Mouse (Mus musculus): ENCODE measurements around the gene Cep19. TPM values are rescaled to one million over a fixed set of nuclear protein-coding genes. Genes with fewer than 3 reads are reported as not detected.

Cep19 gene
- total RNA-seq, 1 experiment = 11.9 TPM

- in situ Hi-C loops (cut with MboI; ENCODE audit: low sequenced_read_pairs in 2 of 2, unreplicated experiment in 2 of 2) = no loop called here
- TF ChIP-seq MAFK (IDR thresholded peaks at IDR 0.05; ENCODE audit: insufficient read depth, low read depth, low read length) = no peak
- TF ChIP-seq ZNF384 (IDR thresholded peaks at IDR 0.05; ENCODE audit: low read depth, low read length) = no peak
- no peak for TF ChIP-seq ZC3H11A (IDR thresholded peaks at IDR 0.05; ENCODE audit: borderline replicate concordance, low read depth, low read length)
- no peak for DNase-seq (ENCODE audit: low read depth, low spot score)
Measured at GRCm38 (mm10) chr16:32102295-32102694, 2.7 kb downstream of the Cep19 start.

GRCm38 (mm10) chr16:32105698-32106097 is 6.1 kb downstream of the Cep19 start:
- Histone ChIP-seq H3K36me3 (ENCODE audit: control insufficient read depth, insufficient read depth, low read length, poor library complexity, severe bottlenecking) (peaks cover 2% of the 10 kb centered on the region; the same call in 1 of the 2 replicates), H3K4me3 (ENCODE audit: insufficient read depth in 1 of 2, low read depth in 1 of 2, low read length in 2 of 2, poor library complexity in 1 of 2, severe bottlenecking in 1 of 2) (no peak overlapping the region), H3K9ac (ENCODE audit: insufficient read depth, low read depth, low read length, poor library complexity, severe bottlenecking) (no peak overlapping the region), H3K9me3 (ENCODE audit: control insufficient read depth, insufficient read depth, low read depth, low read length) (no peaks in the 10 kb centered on the region), H3K27ac (ENCODE audit: insufficient read depth, low read depth, low read length, poor library complexity, severe bottlenecking) (no peak overlapping the region), H3K4me1 (ENCODE audit: control insufficient read depth in 2 of 2, insufficient read depth in 2 of 2, low read length in 2 of 2, poor library complexity in 1 of 2) (no peaks in the 10 kb centered on the region)
- in situ Hi-C loops (cut with MboI; ENCODE audit: low sequenced_read_pairs in 2 of 2, unreplicated experiment in 2 of 2) = no loop called here
- TF ChIP-seq ZC3H11A (IDR thresholded peaks at IDR 0.05; ENCODE audit: borderline replicate concordance, low read depth, low read length) = no peak
- TF ChIP-seq ZNF384 (IDR thresholded peaks at IDR 0.05; ENCODE audit: low read depth, low read length) = no peak
- TF ChIP-seq MAFK (IDR thresholded peaks at IDR 0.05; ENCODE audit: insufficient read depth, low read depth, low read length) = no peak
- TF ChIP-seq HCFC1 (IDR thresholded peaks at IDR 0.05; ENCODE audit: borderline replicate concordance, insufficient read depth, low read length) = no peak
- no peak for TF ChIP-seq CHD2 (IDR thresholded peaks at IDR 0.05; ENCODE audit: low read depth, low read length)
- DNase-seq (ENCODE audit: low read depth, low spot score) = no peak

More at GRCm38 (mm10) chr16:32102295-32102694, 2.7 kb downstream of the Cep19 start:
- H3K9ac ChIP-seq (ENCODE audit: insufficient read depth, low read depth, low read length, poor library complexity, severe bottlenecking) = no peak overlapping the region
- H3K9me3 ChIP-seq (ENCODE audit: control insufficient read depth, insufficient read depth, low read depth, low read length) = no peaks in the 10 kb centered on the region
- H3K36me3 ChIP-seq (ENCODE audit: control insufficient read depth, insufficient read depth, low read length, poor library complexity, severe bottlenecking) = no peaks in the 10 kb centered on the region
- H3K27ac ChIP-seq (ENCODE audit: insufficient read depth, low read depth, low read length, poor library complexity, severe bottlenecking) = no peak overlapping the region
- no peak overlapping the region for H3K4me3 ChIP-seq (ENCODE audit: insufficient read depth in 1 of 2, low read depth in 1 of 2, low read length in 2 of 2, poor library complexity in 1 of 2, severe bottlenecking in 1 of 2)
- peaks cover 0 to 3% of the 10 kb centered on the region in 2 experiments; a peak in 1 of 4 replicates for H3K4me1 ChIP-seq (ENCODE audit: control insufficient read depth in 2 of 2, insufficient read depth in 2 of 2, low read length in 2 of 2, poor library complexity in 1 of 2)

GRCm38 (mm10) chr16:32107342-32108045 is 7.9 kb downstream of the Cep19 start:
- TF ChIP-seq CHD2 (IDR thresholded peaks at IDR 0.05; ENCODE audit: low read depth, low read length) = no peak
- TF ChIP-seq HCFC1 (IDR thresholded peaks at IDR 0.05; ENCODE audit: borderline replicate concordance, insufficient read depth, low read length) = no peak
- Histone ChIP-seq H3K9ac (ENCODE audit: insufficient read depth, low read depth, low read length, poor library complexity, severe bottlenecking) (no peak overlapping the region), H3K27ac (ENCODE audit: insufficient read depth, low read depth, low read length, poor library complexity, severe bottlenecking) (no peak overlapping the region), H3K4me3 (ENCODE audit: insufficient read depth in 1 of 2, low read depth in 1 of 2, low read length in 2 of 2, poor library complexity in 1 of 2, severe bottlenecking in 1 of 2) (no peak overlapping the region), H3K9me3 (ENCODE audit: control insufficient read depth, insufficient read depth, low read depth, low read length) (no peaks in the 10 kb centered on the region), H3K4me1 (ENCODE audit: control insufficient read depth in 2 of 2, insufficient read depth in 2 of 2, low read length in 2 of 2, poor library complexity in 1 of 2) (no peaks in the 10 kb centered on the region), H3K36me3 (ENCODE audit: control insufficient read depth, insufficient read depth, low read length, poor library complexity, severe bottlenecking) (peaks cover 2% of the 10 kb centered on the region; the same call in 1 of the 2 replicates)
- DNase-seq (ENCODE audit: low read depth, low spot score) = no peak
- in situ Hi-C loops (cut with MboI; ENCODE audit: low sequenced_read_pairs in 2 of 2, unreplicated experiment in 2 of 2) = no loop called here

GRCm38 (mm10) chr16:32108170-32108569 is 8.6 kb downstream of the Cep19 start:
- H3K9me3 ChIP-seq (ENCODE audit: control insufficient read depth, insufficient read depth, low read depth, low read length) = no peaks in the 10 kb centered on the region
- no peak overlapping the region for H3K27ac ChIP-seq (ENCODE audit: insufficient read depth, low read depth, low read length, poor library complexity, severe bottlenecking)
- in situ Hi-C loops (cut with MboI; ENCODE audit: low sequenced_read_pairs in 2 of 2, unreplicated experiment in 2 of 2) = no loop called here
- no peak for TF ChIP-seq HCFC1 (IDR thresholded peaks at IDR 0.05; ENCODE audit: borderline replicate concordance, insufficient read depth, low read length)
- TF ChIP-seq ZC3H11A (IDR thresholded peaks at IDR 0.05; ENCODE audit: borderline replicate concordance, low read depth, low read length) = no peak
- TF ChIP-seq CHD2 (IDR thresholded peaks at IDR 0.05; ENCODE audit: low read depth, low read length) = no peak
- TF ChIP-seq MAFK (IDR thresholded peaks at IDR 0.05; ENCODE audit: insufficient read depth, low read depth, low read length) = no peak
- TF ChIP-seq ZNF384 (IDR thresholded peaks at IDR 0.05; ENCODE audit: low read depth, low read length) = no peak
- H3K9ac ChIP-seq (ENCODE audit: insufficient read depth, low read depth, low read length, poor library complexity, severe bottlenecking) = no peak overlapping the region
- DNase-seq (ENCODE audit: low read depth, low spot score) = no peak
- no peak overlapping the region for H3K4me3 ChIP-seq (ENCODE audit: insufficient read depth in 1 of 2, low read depth in 1 of 2, low read length in 2 of 2, poor library complexity in 1 of 2, severe bottlenecking in 1 of 2)
- peaks cover 2% of the 10 kb centered on the region; the same call in 1 of the 2 replicates for H3K36me3 ChIP-seq (ENCODE audit: control insufficient read depth, insufficient read depth, low read length, poor library complexity, severe bottlenecking)
- no peaks in the 10 kb centered on the region for H3K4me1 ChIP-seq (ENCODE audit: control insufficient read depth in 2 of 2, insufficient read depth in 2 of 2, low read length in 2 of 2, poor library complexity in 1 of 2)
